Mouse (Mus musculus): ENCODE measurements around the gene Hif3a. TPM values are rescaled to one million over a fixed set of nuclear protein-coding genes. Genes with fewer than 3 reads are reported as not detected.

Hif3a gene
- polyA plus RNA-seq, 1 experiment from 2014 or later: 7.4 TPM

- H3K4me3 ChIP-seq: no peak overlapping the region
- no peaks in the 10 kb centered on the region for H3K9me3 ChIP-seq (replicated peaks)
- peaks cover 16% of the 10 kb centered on the region; the same call in 1 of the 2 replicates for H3K36me3 ChIP-seq
- H3K4me1 ChIP-seq: peaks cover 38% of the 10 kb centered on the region
- peak; percentile 27 for DNase-seq (ENCODE audit: low spot score)
- no peak overlapping the region for H3K27ac ChIP-seq
- no peaks in the 10 kb centered on the region for H3K27me3 ChIP-seq (ENCODE audit: low read depth, poor library complexity, severe bottlenecking)
- 89% methylated on average over 16 of the region's 16 CpGs for WGBS
These were observed 7.8 kb downstream of the Hif3a start for GRCm38 (mm10) chr7:17054325-17054989.

- H3K36me3 ChIP-seq: peaks cover 27% of the 10 kb centered on the region; the same call in 1 of the 2 replicates
- peak; percentile 86 for DNase-seq (ENCODE audit: low spot score)
- H3K9me3 ChIP-seq (replicated peaks): no peaks in the 10 kb centered on the region
- H3K4me1 ChIP-seq: peaks cover 4% of the 10 kb centered on the region
- no peak overlapping the region for H3K27ac ChIP-seq
- WGBS: 9% methylated on average over 15 of the region's 17 CpGs
- no peak overlapping the region for H3K4me3 ChIP-seq
- H3K27me3 ChIP-seq (ENCODE audit: low read depth, poor library complexity, severe bottlenecking): no peaks in the 10 kb centered on the region
These were observed 11.2 kb downstream of the Hif3a start for GRCm38 (mm10) chr7:17050933-17051594.

- DNase-seq (ENCODE audit: low spot score): no peak
- H3K36me3 ChIP-seq: peaks cover 27% of the 10 kb centered on the region; the same call in 1 of the 2 replicates
- WGBS: 59% methylated on average over 11 of the region's 11 CpGs
- no peaks in the 10 kb centered on the region for H3K4me1 ChIP-seq
- no peaks in the 10 kb centered on the region for H3K9me3 ChIP-seq (replicated peaks)
- H3K27me3 ChIP-seq (ENCODE audit: low read depth, poor library complexity, severe bottlenecking): no peaks in the 10 kb centered on the region
- H3K27ac ChIP-seq: no peak overlapping the region
- no peak overlapping the region for H3K4me3 ChIP-seq
These were observed 11.7 kb downstream of the Hif3a start for GRCm38 (mm10) chr7:17050491-17050890.

DNA sequence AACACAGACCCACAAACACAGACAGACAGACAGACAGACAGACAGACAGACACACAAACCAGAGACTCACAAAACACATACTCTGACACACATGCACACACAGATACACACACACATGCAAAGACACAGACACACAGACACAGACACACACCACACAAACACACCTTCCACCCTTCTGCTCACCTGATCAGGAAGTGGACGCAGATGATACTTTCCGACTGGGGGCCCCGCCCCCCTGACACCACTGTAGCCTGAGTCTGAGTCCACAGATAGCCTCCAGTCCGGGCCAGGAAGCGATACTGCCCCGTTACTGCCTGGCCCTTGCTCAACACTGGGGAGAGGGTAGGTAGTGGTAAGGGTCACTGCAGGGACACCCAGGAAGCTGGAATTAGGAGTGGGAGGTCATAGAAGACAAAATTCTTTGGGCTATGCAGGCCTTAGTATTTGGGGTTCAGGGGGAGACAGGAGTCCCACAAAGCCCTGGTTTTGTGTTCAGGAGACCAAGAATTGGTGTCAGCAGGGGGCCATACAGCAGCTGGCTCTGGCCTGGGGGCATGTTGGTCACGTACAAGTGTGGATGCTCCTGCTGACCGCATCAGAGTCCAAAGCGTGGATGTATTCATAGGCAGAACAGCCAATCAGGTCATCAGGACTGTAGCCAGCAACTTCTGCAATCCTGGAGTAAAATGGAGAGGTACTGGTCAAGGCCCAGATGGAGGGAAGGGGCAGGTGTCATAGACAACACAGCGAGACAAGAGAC is 13.6 kb downstream of the Hif3a start:
- WGBS: 92% methylated on average over 10 of the region's 10 CpGs
- peak; percentile 24 for DNase-seq (ENCODE audit: low spot score)
- no peaks in the 10 kb centered on the region for H3K27me3 ChIP-seq (ENCODE audit: low read depth, poor library complexity, severe bottlenecking)
- no peaks in the 10 kb centered on the region for H3K9me3 ChIP-seq (replicated peaks)
- H3K4me3 ChIP-seq: no peak overlapping the region
- H3K4me1 ChIP-seq: no peaks in the 10 kb centered on the region
- no peak overlapping the region for H3K27ac ChIP-seq
- H3K36me3 ChIP-seq: peaks cover 32% of the 10 kb centered on the region; the same call in 1 of the 2 replicates

DNA sequence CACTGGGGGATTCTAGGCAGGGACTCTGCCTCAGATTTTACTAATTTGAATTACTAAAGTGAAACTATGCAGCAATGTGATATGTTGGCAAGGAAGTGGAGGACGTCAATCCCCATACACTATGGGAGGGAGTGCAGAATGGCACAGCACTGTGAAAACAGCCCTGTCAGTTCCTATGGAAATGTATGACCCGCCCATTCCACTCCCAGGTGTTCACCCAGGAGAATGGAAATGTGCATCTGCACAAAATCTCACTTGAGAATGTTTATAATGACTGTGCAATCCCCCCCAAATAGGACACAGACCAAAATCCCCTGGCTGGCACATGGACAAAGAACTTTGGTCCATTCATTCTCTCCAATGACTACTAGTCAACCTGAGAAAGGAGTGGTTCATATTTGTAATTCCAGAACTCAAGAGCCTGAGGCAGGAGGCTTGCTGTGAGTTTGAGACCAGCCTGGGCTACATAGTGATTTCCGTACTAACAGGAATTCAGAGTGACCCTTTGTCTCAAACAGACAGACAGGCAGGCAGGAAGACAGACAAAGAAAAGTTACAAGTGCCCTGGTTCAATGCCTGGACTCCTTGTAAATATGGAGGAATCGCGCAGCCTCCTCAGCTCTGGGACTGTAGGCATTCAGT is 15.1 kb downstream of the Hif3a start:
- H3K9me3 ChIP-seq (replicated peaks): no peaks in the 10 kb centered on the region
- no peak overlapping the region for H3K27ac ChIP-seq
- peaks cover 37% of the 10 kb centered on the region; the same call in 1 of the 2 replicates for H3K36me3 ChIP-seq
- no peaks in the 10 kb centered on the region for H3K27me3 ChIP-seq (ENCODE audit: low read depth, poor library complexity, severe bottlenecking)
- peak; percentile 12 for DNase-seq (ENCODE audit: low spot score)
- no peaks in the 10 kb centered on the region for H3K4me1 ChIP-seq
- no peak overlapping the region for H3K4me3 ChIP-seq
- WGBS: 89% methylated on average over 5 of the region's 5 CpGs

GRCm38 (mm10) chr7:17045743-17046142 is 16.5 kb downstream of the Hif3a start:
- no peak overlapping the region for H3K4me3 ChIP-seq
- peaks cover 41% of the 10 kb centered on the region; the same call in 1 of the 2 replicates for H3K36me3 ChIP-seq
- WGBS: 91% methylated on average over 1 of the region's 1 CpGs
- H3K27me3 ChIP-seq (ENCODE audit: low read depth, poor library complexity, severe bottlenecking): no peaks in the 10 kb centered on the region
- H3K4me1 ChIP-seq: no peaks in the 10 kb centered on the region
- no peak for DNase-seq (ENCODE audit: low spot score)
- no peak overlapping the region for H3K27ac ChIP-seq
- no peaks in the 10 kb centered on the region for H3K9me3 ChIP-seq (replicated peaks)

- Histone ChIP-seq H3K27me3 (ENCODE audit: low read depth, poor library complexity, severe bottlenecking) (no peaks in the 10 kb centered on the region), H3K36me3 (peaks cover 52% of the 10 kb centered on the region), H3K4me3 (no peak overlapping the region), H3K4me1 (peaks cover 8% of the 10 kb centered on the region), H3K27ac (no peak overlapping the region), H3K9me3 (replicated peaks) (no peaks in the 10 kb centered on the region)
- WGBS: 93% methylated on average over 7 of the region's 7 CpGs
- DNase-seq (ENCODE audit: low spot score): no peak
These were observed 22.9 kb downstream of the Hif3a start for GRCm38 (mm10) chr7:17039373-17039772.

GRCm38 (mm10) chr7:17038018-17038695 is 24.1 kb downstream of the Hif3a start:
- H3K27me3 ChIP-seq (ENCODE audit: low read depth, poor library complexity, severe bottlenecking): no peaks in the 10 kb centered on the region
- peak overlapping the region; percentile 25; the same call in 1 of the 2 replicates for H3K27ac ChIP-seq
- H3K9me3 ChIP-seq (replicated peaks): no peaks in the 10 kb centered on the region
- no peak overlapping the region for H3K4me3 ChIP-seq
- no peak for DNase-seq (ENCODE audit: low spot score)
- peaks cover 8% of the 10 kb centered on the region for H3K4me1 ChIP-seq
- H3K36me3 ChIP-seq: peaks cover 43% of the 10 kb centered on the region
- WGBS: 51% methylated on average over 9 of the region's 9 CpGs

GRCm38 (mm10) chr7:17030239-17030638 is 32.0 kb downstream of the Hif3a start:
- Histone ChIP-seq H3K27ac (no peak overlapping the region), H3K36me3 (peaks cover 16% of the 10 kb centered on the region), H3K4me1 (peaks cover 18% of the 10 kb centered on the region), H3K9me3 (replicated peaks) (no peaks in the 10 kb centered on the region), H3K4me3 (no peak overlapping the region), H3K27me3 (ENCODE audit: low read depth, poor library complexity, severe bottlenecking) (no peaks in the 10 kb centered on the region)
- no peak for DNase-seq (ENCODE audit: low spot score)
- 86% methylated on average over 7 of the region's 7 CpGs for WGBS

DNA sequence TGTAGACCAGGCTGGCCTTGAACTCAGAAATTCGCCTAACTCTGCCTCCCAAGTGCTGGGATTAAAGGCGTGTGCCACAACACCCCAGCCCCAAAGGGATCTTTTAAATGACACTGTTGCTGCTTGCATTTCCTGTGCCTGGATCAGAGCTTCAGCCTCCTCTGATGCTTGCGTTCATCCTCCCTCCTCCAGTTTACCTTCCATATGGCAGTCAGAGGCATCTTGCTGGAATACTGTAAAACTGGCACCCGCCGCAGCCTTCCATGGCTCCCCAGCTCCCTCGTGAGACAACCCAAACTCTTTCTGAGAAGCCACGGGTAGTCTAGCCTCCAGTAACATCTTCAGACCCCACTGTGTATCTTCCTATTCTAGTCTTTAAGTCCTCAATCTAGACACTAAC is 33.3 kb downstream of the Hif3a start:
- peaks cover 21% of the 10 kb centered on the region for H3K36me3 ChIP-seq
- DNase-seq (ENCODE audit: low spot score): no peak
- no peak overlapping the region for H3K27ac ChIP-seq
- no peaks in the 10 kb centered on the region for H3K9me3 ChIP-seq (replicated peaks)
- H3K4me3 ChIP-seq: no peak overlapping the region
- no peaks in the 10 kb centered on the region for H3K27me3 ChIP-seq (ENCODE audit: low read depth, poor library complexity, severe bottlenecking)
- H3K4me1 ChIP-seq: peaks cover 31% of the 10 kb centered on the region
- 73% methylated on average over 7 of the region's 7 CpGs for WGBS

DNA sequence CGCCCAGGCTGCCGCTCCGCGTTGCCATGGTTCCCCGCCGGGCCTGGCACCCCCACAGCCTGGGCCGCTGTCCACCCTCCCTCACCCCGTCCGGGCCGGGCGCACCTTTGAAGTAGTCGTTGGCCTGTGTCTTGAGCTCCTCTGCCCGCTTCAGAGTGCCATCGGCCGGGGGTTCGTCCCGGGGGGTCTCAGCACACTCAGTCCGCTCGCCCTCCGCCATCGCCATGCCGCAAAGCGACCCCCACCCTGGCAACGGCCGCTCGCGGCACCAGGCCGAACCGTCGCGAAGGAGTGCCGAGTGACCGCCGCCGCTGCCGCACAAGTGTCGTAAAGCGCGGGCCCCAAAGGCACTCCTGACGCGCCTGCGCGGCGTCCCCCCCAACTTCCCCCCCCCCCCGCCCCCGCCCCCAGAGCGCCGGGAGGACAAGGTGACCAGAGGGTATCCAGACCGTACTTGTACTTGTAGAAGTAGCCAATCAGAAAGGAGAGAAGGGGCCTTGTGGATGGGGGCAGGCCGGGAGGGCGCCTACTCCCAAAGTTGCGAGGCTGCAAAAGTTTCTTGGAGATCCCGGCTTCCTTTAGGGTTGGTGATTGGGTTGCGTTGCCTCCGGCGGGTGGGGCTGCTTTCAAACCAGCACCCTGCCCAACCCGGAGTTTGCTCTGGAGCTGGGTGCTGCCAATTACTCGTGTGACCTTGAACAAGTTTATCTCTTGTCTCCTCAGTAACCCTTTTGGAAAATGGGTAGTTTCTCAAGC is 34.5 kb downstream of the Hif3a start, which contains the start of gene Ppp5c:
Ppp5c (minus strand) TSS at position 337 of the 756 bp plus-strand sequence.
- no peaks in the 10 kb centered on the region for H3K9me3 ChIP-seq (replicated peaks)
- peaks cover 35% of the 10 kb centered on the region for H3K4me1 ChIP-seq
- WGBS: under 1% methylated on average over 58 of the region's 58 CpGs
- peak; percentile 98 for DNase-seq (ENCODE audit: low spot score)
- H3K36me3 ChIP-seq: peaks cover 32% of the 10 kb centered on the region
- H3K27me3 ChIP-seq (ENCODE audit: low read depth, poor library complexity, severe bottlenecking): no peaks in the 10 kb centered on the region
- peak within 1 kb of the TSS; percentile 84 for H3K4me3 ChIP-seq
- peak within 1 kb of the TSS; percentile 89 for H3K27ac ChIP-seq

Data from limb, embryonic 10.5 days (tissue).